Mouse (Mus musculus) neutrophil, adult 83 days (primary cell): ENCODE results near the gene Gm21885. TPM values are rescaled to one million over a fixed set of nuclear protein-coding genes. Genes with fewer than 3 reads are reported as not detected.

Source experiments
- total RNA-seq, 2 experiments: library from RNA; stranded (reverse); gene quantifications; one replicate each; pipeline ENCODE4 v1.2.4; 2023

Gm21885 gene
- total RNA-seq = not detected

DNA sequence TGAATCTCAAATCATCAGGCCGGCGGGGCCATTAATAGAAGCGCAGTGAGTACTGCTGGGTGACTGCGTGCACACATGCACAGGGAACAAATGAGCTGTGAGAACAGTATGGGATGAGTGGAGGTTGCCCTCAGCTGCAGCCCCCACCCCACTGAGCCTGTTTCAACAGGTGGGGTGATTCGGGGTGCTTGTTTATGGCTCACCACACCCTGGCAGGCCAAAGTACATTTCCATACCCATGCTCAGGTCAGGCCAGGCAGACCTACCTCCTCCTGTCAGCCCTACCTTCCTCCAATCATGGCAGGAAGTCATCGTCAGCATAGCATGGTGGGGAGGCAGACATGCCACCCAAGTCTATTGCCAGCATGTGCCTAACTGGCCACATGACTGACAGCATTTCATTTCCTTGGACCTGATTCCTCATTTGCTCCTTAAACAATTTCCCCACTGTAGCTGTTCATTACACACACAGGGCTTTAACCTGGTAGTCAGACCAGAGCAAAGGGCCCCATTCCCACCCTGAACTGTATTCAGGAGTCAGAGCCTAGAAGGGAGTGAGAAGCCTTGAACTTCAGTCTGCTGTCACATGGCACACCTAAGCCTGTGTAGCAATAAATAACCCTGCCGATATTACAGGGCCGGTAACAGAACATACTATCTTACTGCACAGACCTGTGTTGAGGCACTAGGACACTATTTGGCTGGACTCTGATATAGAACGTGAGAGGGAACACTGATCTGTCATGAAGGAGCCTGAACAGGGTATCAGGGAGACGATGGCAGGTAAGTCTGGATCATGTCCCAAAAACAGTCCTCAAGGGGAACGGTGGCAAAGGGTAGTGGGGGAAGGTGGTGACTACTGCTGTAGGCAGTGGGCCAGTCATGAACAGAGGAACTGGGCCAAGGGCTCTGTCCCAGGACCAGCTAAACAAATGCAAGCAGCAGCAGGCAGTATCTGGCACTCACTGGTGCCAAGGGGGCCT lies at the start of gene Gm21885:
TSS of gene Gm21885 (plus strand) at position 675 of the 983 bp plus-strand sequence.

DNA sequence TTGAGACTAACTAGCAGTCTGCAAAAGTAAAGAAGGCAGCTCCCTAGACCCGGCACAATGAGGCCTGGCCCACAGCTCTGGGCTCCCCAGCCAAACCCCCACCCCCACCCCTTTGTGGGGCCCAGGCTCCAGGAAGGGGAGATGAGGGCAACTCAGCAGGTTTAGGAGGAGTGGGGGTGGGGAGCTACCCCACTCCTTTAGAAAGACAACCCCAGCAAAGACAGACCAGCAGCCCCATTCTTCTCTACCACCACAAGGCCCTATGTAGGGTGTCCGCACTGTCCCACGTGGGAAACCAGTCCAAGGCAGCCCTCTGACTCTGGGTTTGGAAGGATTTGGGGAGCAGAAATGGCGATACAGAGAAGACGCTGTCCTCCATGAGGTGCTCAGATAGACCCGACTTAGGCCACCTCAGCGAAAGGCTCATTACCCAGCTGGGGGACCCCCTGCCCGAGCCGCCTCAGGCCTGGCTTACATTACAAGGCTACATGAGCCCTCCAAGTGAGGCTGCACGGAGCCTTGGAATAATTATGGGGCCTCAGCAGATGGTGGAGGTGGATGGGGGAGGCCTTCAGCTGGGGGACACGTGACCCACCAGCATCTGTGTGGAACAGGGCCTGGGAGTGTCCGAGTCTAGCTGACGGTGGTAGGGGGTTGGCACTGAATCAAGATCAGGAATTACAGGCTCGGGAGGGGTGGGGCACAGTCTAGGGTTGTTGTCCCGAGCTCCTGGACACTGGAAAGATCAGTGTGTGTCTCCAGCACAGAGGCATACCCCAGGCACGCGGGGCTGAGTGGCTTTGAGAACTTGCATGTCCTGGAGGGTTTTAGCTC lies 35.5 kb upstream of the Gm21885 start, which contains the start of gene Wfikkn2:
TSS of gene Wfikkn2 (minus strand) at position 51 of the 834 bp plus-strand sequence.

DNA sequence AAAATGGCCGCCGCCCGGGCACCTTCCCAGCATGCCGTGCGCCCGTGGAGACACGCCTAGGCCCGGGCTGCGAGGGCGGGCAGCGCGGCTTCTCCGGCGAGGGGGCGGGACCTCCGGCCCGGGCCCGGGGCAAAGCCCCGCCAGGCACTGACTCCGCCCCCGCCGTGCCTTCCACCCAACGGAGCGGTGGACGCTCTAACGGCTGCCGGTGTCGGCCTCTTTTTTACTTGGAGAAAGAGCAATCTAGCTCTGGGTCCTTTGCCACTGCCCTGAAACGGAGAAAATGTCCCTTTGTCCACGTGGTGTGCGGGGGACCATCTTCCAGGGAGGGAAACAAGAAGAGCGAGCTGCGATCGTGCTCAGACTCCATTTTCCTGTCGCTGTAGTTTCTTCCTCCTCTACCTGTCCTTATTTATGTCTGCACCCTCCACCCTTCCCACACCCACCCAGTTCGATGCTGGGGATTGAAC lies 40.3 kb downstream of the Gm21885 start, which contains the start of gene Luc7l3:
TSS of gene Luc7l3 (minus strand) at position 58 of the 470 bp plus-strand sequence.

DNA sequence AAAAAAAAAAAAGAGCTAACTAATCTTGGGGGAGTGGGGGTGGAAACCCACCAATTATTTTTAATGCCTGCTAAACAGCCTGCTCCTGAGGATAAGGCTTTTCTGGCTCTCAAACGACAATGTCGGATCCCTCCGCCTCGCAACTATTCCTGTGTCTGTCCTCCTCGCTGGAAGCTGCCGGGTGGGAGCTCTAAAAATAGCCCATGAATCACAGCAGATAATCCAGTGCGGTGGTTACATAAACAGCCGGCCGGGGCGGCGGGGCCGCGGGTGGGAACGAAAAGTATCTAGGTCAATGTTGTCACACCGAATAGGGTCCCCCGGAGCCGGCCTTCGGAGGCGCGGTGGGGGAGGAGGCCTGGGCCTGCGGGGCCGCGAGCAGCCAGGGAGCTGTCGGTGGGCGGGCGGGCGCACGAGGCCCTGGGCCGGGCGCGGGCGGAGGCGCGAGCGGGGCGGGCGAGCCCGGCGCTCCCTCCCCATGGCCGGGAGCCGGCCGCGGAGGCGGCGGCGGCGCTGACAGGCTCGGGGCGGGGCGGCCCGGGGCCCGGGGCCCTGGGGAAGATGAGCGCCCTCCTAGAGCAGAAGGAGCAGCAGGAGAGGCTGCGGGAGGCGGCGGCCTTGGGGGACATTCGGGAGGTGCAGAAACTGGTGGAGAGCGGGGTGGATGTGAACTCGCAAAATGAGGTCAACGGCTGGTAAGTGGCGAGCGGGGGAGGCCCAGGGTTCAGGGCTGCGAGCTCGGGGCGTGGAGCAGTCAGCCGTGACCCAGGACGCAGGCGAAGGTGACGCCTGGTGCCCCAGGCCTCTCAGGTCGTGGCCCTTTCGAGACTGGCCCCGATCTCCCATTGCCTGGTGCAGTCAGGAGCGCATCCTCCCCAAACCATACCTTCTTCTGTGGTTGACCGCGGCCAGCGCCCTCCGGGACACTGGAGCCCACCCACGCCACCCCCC lies 46.3 kb downstream of the Gm21885 start, which contains the start of gene Ankrd40:
TSS of gene Ankrd40 (plus strand) at position 309 of the 951 bp plus-strand sequence.

Other genes starting within 250 kb of the Gm21885 start
- 10 to 100 TPM; 66.2 to 79.5 TPM for gene Tob1, start 70.4 kb upstream of the Gm21885 start, total RNA-seq
- gene Wfikkn2, start 35.9 kb upstream of the Gm21885 start, total RNA-seq = not detected
- 10 to 100 TPM; 33.6 to 38.0 TPM for gene Luc7l3, start 40.1 kb downstream of the Gm21885 start, total RNA-seq
- 10 to 100 TPM; 26.1 to 29.0 TPM for gene Ankrd40, start 46.1 kb downstream of the Gm21885 start, total RNA-seq
- 1 to 10 TPM; 2.4 to 4.8 TPM for gene Abcc3, start 111.1 kb downstream of the Gm21885 start, total RNA-seq
- gene Cacna1g, start 192.3 kb downstream of the Gm21885 start, total RNA-seq = 1 to 10 TPM; 2.0 to 4.4 TPM
- not detected for gene Spata20, start 204.3 kb downstream of the Gm21885 start, total RNA-seq
- not detected for gene Epn3, start 218.1 kb downstream of the Gm21885 start, total RNA-seq
- under 1 TPM; 0.13 TPM for gene Mycbpap, start 239.9 kb downstream of the Gm21885 start, total RNA-seq